Mouse (Mus musculus) left cerebral cortex, adult 8-10 months (tissue): ENCODE data around the gene Shisal1. TPM values are rescaled to one million over a fixed set of nuclear protein-coding genes. Genes with fewer than 3 reads are reported as not detected.

Source experiments
- total RNA-seq, 4 experiments: library from RNA; stranded (reverse); gene quantifications; 2 replicates each; pipeline ENCODE4 v1.2.4; 2022

Gene Shisal1
- total RNA-seq, 4 experiments from 2014 or later: 32.4 to 39.4 (median 37.7) TPM

Other genes starting within 250 kb of the Shisal1 start
- gene Parvb, start 215.1 kb downstream of the Shisal1 start, total RNA-seq: 10 to 100 TPM; 15.8 to 20.0 (median 17.9) TPM
- 10 to 100 TPM in 2 of 4 experiments, 1 to 10 TPM in 2; 7.8 to 14.1 (median 10.4) TPM for gene Parvg, start 123.1 kb downstream of the Shisal1 start, total RNA-seq
- 10 to 100 TPM; 47.7 to 51.8 (median 50.2) TPM for gene Rtl6, start 110.7 kb upstream of the Shisal1 start, total RNA-seq
- 10 to 100 TPM in 2 of 4 experiments, 1 to 10 TPM in 2; 9.1 to 13.9 (median 10.2) TPM for gene Prr5, start 222.5 kb upstream of the Shisal1 start, total RNA-seq